Mouse (Mus musculus) kidney, adult 11 months (tissue): ENCODE results near the gene Gpr179.

Source experiments
- DNase-seq: peaks from one replicate; pipeline ENCODE4 v3.0.0; 2022

Gpr179 gene

GRCm38 (mm10) chr11:97284854-97285253, 67.0 kb downstream of the Gpr179 start:
- DNase-seq = no peak

- DNase-seq = no peak
Observed at GRCm38 (mm10) chr11:97282179-97282578, 69.7 kb downstream of the Gpr179 start.
